Mouse (Mus musculus): ENCODE measurements around the gene App. TPM values are rescaled to one million over a fixed set of nuclear protein-coding genes. Genes with fewer than 3 reads are reported as not detected.

App gene
- polyA plus RNA-seq, 1 experiment from 2014 or later, result 197 TPM

GRCm38 (mm10) chr16:85099044-85099443 is 74.5 kb downstream of the App start:
- no peaks in the 10 kb centered on the region for H3K9me3 ChIP-seq
- H3K36me3 ChIP-seq, result peaks cover 26% of the 10 kb centered on the region
- H3K9ac ChIP-seq, result no peak overlapping the region
- 70% methylated on average over 7 of the region's 7 CpGs for WGBS
- no peak overlapping the region for H3K4me2 ChIP-seq
- peaks cover 8% of the 10 kb centered on the region for H3K4me1 ChIP-seq
- H3K4me3 ChIP-seq, result no peak overlapping the region
- no peaks in the 10 kb centered on the region for H3K27me3 ChIP-seq
- no peak overlapping the region for H3K27ac ChIP-seq
- ATAC-seq (ENCODE audit: insufficient number of reproducible peaks, insufficient read depth, low FRiP score, low TSS enrichment, low read depth), result no peak

- Histone ChIP-seq H3K4me2 (no peak overlapping the region), H3K36me3 (peaks cover 11% of the 10 kb centered on the region), H3K4me3 (no peak overlapping the region), H3K27me3 (no peaks in the 10 kb centered on the region), H3K4me1 (peaks cover 9% of the 10 kb centered on the region), H3K9me3 (no peaks in the 10 kb centered on the region), H3K9ac (no peak overlapping the region), H3K27ac (no peak overlapping the region)
- WGBS, result 74% methylated on average over 6 of the region's 6 CpGs
- ATAC-seq (ENCODE audit: insufficient number of reproducible peaks, insufficient read depth, low FRiP score, low TSS enrichment, low read depth), result no peak
Measured at GRCm38 (mm10) chr16:85096396-85096795, 77.2 kb downstream of the App start.

- no peak for ATAC-seq (ENCODE audit: insufficient number of reproducible peaks, insufficient read depth, low FRiP score, low TSS enrichment, low read depth)
- no peak overlapping the region for H3K4me2 ChIP-seq
- H3K9ac ChIP-seq, result no peak overlapping the region
- H3K27me3 ChIP-seq, result no peaks in the 10 kb centered on the region
- peaks cover 11% of the 10 kb centered on the region for H3K36me3 ChIP-seq
- H3K4me1 ChIP-seq, result peaks cover 12% of the 10 kb centered on the region
- 74% methylated on average over 2 of the region's 2 CpGs for WGBS
- no peak overlapping the region for H3K4me3 ChIP-seq
- no peak overlapping the region for H3K27ac ChIP-seq
- H3K9me3 ChIP-seq, result no peaks in the 10 kb centered on the region
Measured at GRCm38 (mm10) chr16:85095923-85096322, 77.6 kb downstream of the App start.

- WGBS, result 60% methylated on average over 9 of the region's 9 CpGs
Measured at GRCm38 (mm10) chr16:85092644-85093091, 80.9 kb downstream of the App start.

GRCm38 (mm10) chr16:85092183-85092582 is 81.4 kb downstream of the App start:
- 57% methylated on average over 1 of the region's 1 CpGs for WGBS
- H3K4me3 ChIP-seq, result no peak overlapping the region

More at GRCm38 (mm10) chr16:85092644-85093091, 80.9 kb downstream of the App start:
- no peaks in the 10 kb centered on the region for H3K27me3 ChIP-seq
- H3K4me2 ChIP-seq, result no peak overlapping the region
- H3K9me3 ChIP-seq, result no peaks in the 10 kb centered on the region
- H3K9ac ChIP-seq, result no peak overlapping the region
- no peak for ATAC-seq (ENCODE audit: insufficient number of reproducible peaks, insufficient read depth, low FRiP score, low TSS enrichment, low read depth)
- H3K4me1 ChIP-seq, result peaks cover 7% of the 10 kb centered on the region; the same call in 1 of the 2 replicates
- no peak overlapping the region for H3K4me3 ChIP-seq
- H3K36me3 ChIP-seq, result peaks cover 6% of the 10 kb centered on the region
- H3K27ac ChIP-seq, result no peak overlapping the region

GRCm38 (mm10) chr16:85090992-85091391 is 82.6 kb downstream of the App start:
- no peak overlapping the region for H3K27ac ChIP-seq
- no peak overlapping the region for H3K4me3 ChIP-seq
- no peak overlapping the region for H3K9ac ChIP-seq
- no peaks in the 10 kb centered on the region for H3K36me3 ChIP-seq
- 66% methylated on average over 14 of the region's 14 CpGs for WGBS
- no peaks in the 10 kb centered on the region for H3K9me3 ChIP-seq
- no peak overlapping the region for H3K4me2 ChIP-seq
- no peaks in the 10 kb centered on the region for H3K27me3 ChIP-seq
- no peak for ATAC-seq (ENCODE audit: insufficient number of reproducible peaks, insufficient read depth, low FRiP score, low TSS enrichment, low read depth)
- H3K4me1 ChIP-seq, result peaks cover 7% of the 10 kb centered on the region; the same call in 1 of the 2 replicates

More at GRCm38 (mm10) chr16:85092183-85092582, 81.4 kb downstream of the App start:
- H3K27me3 ChIP-seq, result no peaks in the 10 kb centered on the region
- ATAC-seq (ENCODE audit: insufficient number of reproducible peaks, insufficient read depth, low FRiP score, low TSS enrichment, low read depth), result no peak
- H3K9ac ChIP-seq, result no peak overlapping the region
- no peak overlapping the region for H3K4me2 ChIP-seq
- H3K36me3 ChIP-seq, result peaks cover 5% of the 10 kb centered on the region
- H3K9me3 ChIP-seq, result no peaks in the 10 kb centered on the region
- no peak overlapping the region for H3K27ac ChIP-seq
- peaks cover 7% of the 10 kb centered on the region; the same call in 1 of the 2 replicates for H3K4me1 ChIP-seq

- Histone ChIP-seq H3K27ac (no peak overlapping the region), H3K9me3 (no peaks in the 10 kb centered on the region), H3K4me2 (no peak overlapping the region), H3K9ac (no peak overlapping the region), H3K36me3 (peaks cover 6% of the 10 kb centered on the region; the same call in 1 of the 2 replicates), H3K27me3 (no peaks in the 10 kb centered on the region), H3K4me3 (no peak overlapping the region), H3K4me1 (peaks cover 3% of the 10 kb centered on the region; the same call in 1 of the 2 replicates)
- 71% methylated on average over 10 of the region's 10 CpGs for WGBS
- ATAC-seq (ENCODE audit: insufficient number of reproducible peaks, insufficient read depth, low FRiP score, low TSS enrichment, low read depth), result no peak
Measured at GRCm38 (mm10) chr16:85088126-85088525, 85.4 kb downstream of the App start.

- no peak overlapping the region for H3K9ac ChIP-seq
- H3K4me1 ChIP-seq, result peaks cover 2% of the 10 kb centered on the region; the same call in 1 of the 2 replicates
Measured at GRCm38 (mm10) chr16:85086303-85086702, 87.3 kb downstream of the App start.

GRCm38 (mm10) chr16:85085902-85086301 is 87.7 kb downstream of the App start:
- ATAC-seq (ENCODE audit: insufficient number of reproducible peaks, insufficient read depth, low FRiP score, low TSS enrichment, low read depth), result no peak
- Histone ChIP-seq H3K27ac (no peak overlapping the region), H3K27me3 (no peaks in the 10 kb centered on the region), H3K36me3 (peaks cover 19% of the 10 kb centered on the region), H3K4me2 (no peak overlapping the region), H3K4me3 (no peak overlapping the region), H3K4me1 (no peaks in the 10 kb centered on the region; the same call in 1 of the 2 replicates), H3K9ac (no peak overlapping the region), H3K9me3 (no peaks in the 10 kb centered on the region)
- WGBS, result 62% methylated on average over 6 of the region's 6 CpGs

More at GRCm38 (mm10) chr16:85086303-85086702, 87.3 kb downstream of the App start:
- ATAC-seq (ENCODE audit: insufficient number of reproducible peaks, insufficient read depth, low FRiP score, low TSS enrichment, low read depth), result no peak
- Histone ChIP-seq H3K4me3 (no peak overlapping the region), H3K27me3 (no peaks in the 10 kb centered on the region), H3K27ac (no peak overlapping the region), H3K9me3 (no peaks in the 10 kb centered on the region), H3K4me2 (no peak overlapping the region), H3K36me3 (peaks cover 19% of the 10 kb centered on the region)
- WGBS, result 80% methylated on average over 14 of the region's 14 CpGs

- ATAC-seq (ENCODE audit: insufficient number of reproducible peaks, insufficient read depth, low FRiP score, low TSS enrichment, low read depth), result no peak
- no peak overlapping the region for H3K4me2 ChIP-seq
- H3K27me3 ChIP-seq, result no peaks in the 10 kb centered on the region
- peaks cover 30% of the 10 kb centered on the region for H3K36me3 ChIP-seq
- no peaks in the 10 kb centered on the region for H3K9me3 ChIP-seq
- 76% methylated on average over 1 of the region's 1 CpGs for WGBS
- H3K27ac ChIP-seq, result no peak overlapping the region
- H3K4me1 ChIP-seq, result no peaks in the 10 kb centered on the region; the same call in 1 of the 2 replicates
- H3K4me3 ChIP-seq, result no peak overlapping the region
- H3K9ac ChIP-seq, result no peak overlapping the region
Measured at GRCm38 (mm10) chr16:85084152-85084551, 89.4 kb downstream of the App start.

- H3K9me3 ChIP-seq, result no peaks in the 10 kb centered on the region
- peaks cover 9% of the 10 kb centered on the region for H3K4me1 ChIP-seq
- H3K36me3 ChIP-seq, result peaks cover 52% of the 10 kb centered on the region
- ATAC-seq (ENCODE audit: insufficient number of reproducible peaks, insufficient read depth, low FRiP score, low TSS enrichment, low read depth), result no peak
- H3K4me3 ChIP-seq, result no peak overlapping the region
- H3K27me3 ChIP-seq, result no peaks in the 10 kb centered on the region
- no peak overlapping the region for H3K27ac ChIP-seq
- H3K4me2 ChIP-seq, result no peak overlapping the region
- WGBS, result 77% methylated on average over 2 of the region's 2 CpGs
- no peak overlapping the region for H3K9ac ChIP-seq
Measured at GRCm38 (mm10) chr16:85075330-85075729, 98.2 kb downstream of the App start.

GRCm38 (mm10) chr16:85074889-85075288 is 98.7 kb downstream of the App start:
- no peak overlapping the region for H3K4me3 ChIP-seq
- no peak overlapping the region for H3K27ac ChIP-seq
- no peak overlapping the region for H3K9ac ChIP-seq
- no peaks in the 10 kb centered on the region for H3K27me3 ChIP-seq
- H3K9me3 ChIP-seq, result no peaks in the 10 kb centered on the region
- no peak for ATAC-seq (ENCODE audit: insufficient number of reproducible peaks, insufficient read depth, low FRiP score, low TSS enrichment, low read depth)
- 84% methylated on average over 6 of the region's 6 CpGs for WGBS
- H3K36me3 ChIP-seq, result peaks cover 48% of the 10 kb centered on the region
- peaks cover 9% of the 10 kb centered on the region for H3K4me1 ChIP-seq
- H3K4me2 ChIP-seq, result no peak overlapping the region

Data from embryonic facial prominence, embryonic 13.5 days (tissue).